Mouse (Mus musculus): ENCODE results near the gene Klhdc1.

Gene Klhdc1

DNA sequence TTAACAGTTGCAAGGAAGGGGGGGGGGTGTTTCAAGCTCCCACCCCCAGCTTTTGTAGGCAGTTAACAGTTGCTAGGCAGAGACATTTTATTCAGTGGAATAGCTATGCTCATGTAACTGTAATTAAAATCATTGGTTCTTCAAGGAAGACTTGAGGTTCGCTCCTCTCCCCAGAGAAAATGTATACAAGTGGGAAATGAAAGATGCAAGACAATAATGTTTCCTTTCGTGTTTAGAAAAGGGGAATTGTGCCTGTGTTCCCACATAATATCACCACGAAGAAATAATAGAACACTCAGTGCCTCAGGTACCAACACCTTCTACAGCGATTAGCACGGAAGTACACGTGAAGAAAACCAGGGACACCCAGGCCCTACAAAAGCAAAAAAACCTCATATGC, at the start of gene Klhdc1:
TSS of gene Klhdc1 (plus strand) at position 301 of the 400 bp plus-strand sequence.
- no peak for DNase-seq

GRCm38 (mm10) chr12:69191396-69191795, 49.6 kb upstream of the Klhdc1 start:
- DNase-seq = no peak

DNA sequence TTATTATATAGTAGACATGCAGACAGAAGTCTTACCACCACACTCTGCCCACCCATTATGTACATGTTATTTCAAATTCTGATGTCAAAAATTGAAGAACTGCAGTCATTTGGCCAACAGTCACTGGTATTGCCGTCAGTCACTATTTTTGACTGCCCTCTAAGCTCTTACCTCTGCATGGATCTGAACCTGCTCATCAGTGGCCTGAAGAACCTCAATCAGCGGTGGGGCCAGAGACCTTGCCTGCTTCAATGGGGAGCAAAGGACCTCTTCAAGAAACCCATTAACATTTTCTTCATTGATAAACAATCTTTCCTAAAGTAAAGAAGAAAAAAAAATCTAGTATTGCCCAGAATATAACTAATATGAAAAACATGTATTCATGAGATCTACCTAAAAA, 48.3 kb upstream of the Klhdc1 start:
- no peak for DNase-seq

GRCm38 (mm10) chr12:69196444-69197377, 44.3 kb upstream of the Klhdc1 start, which contains the start of gene Gm49383:
Gene Gm49383, minus strand, starts transcription at chr12:69197104.
- DNase-seq = no peak

DNA sequence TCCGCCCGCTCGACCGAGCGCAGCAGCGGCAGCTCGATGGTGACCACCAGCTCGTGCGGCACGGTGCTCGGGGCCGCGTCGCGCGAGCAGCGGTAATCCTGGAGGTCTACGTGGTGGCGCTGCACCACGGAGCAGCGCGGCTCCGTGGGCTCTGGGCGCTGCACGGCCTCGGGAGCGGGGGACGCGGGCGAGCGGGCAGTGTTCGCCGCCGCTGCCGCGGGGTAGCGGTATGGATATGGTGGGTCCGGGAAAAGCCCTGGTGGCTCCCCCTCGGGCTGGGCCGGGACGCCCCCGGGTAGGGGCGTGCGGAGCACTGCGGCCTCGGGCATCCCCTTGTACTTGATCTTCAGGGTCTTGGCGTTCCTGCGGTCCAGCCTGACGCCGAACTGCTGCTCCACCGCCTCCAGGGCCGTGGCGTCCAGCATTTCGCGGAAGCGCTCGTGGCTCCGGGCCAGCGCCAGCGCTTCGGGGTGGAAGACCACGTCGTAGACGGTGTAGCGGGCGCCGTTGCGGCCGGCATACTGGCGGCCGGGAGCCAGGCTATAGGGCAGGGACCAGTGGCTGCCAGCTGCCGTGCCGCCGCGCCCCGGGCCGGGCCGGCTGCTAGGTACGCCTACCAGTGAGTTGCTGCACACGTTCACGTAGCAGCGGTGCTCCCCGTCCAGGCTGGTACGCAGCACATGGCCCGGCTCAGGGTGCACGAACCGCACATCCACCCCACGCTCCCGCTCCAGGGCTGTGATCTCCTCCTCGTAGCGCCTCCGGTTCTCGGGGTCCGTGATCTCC, 43.4 kb upstream of the Klhdc1 start:
- peak; percentile 56 to 62 for DNase-seq

GRCm38 (mm10) chr12:69198164-69198535, 42.8 kb upstream of the Klhdc1 start, which contains the start of gene Dnaaf2:
Gene Dnaaf2, minus strand, starts transcription at chr12:69198429.
- DNase-seq = peak in 1 of 2 experiments; percentile 52

- DNase-seq = no peak
Measured at GRCm38 (mm10) chr12:69198985-69199384, 42.0 kb upstream of the Klhdc1 start.

- DNase-seq = no peak
Measured at GRCm38 (mm10) chr12:69204052-69204833, 36.7 kb upstream of the Klhdc1 start, which contains the start of gene Gm49384. Gene Gm49384, minus strand, starts transcription at chr12:69204267.

DNA sequence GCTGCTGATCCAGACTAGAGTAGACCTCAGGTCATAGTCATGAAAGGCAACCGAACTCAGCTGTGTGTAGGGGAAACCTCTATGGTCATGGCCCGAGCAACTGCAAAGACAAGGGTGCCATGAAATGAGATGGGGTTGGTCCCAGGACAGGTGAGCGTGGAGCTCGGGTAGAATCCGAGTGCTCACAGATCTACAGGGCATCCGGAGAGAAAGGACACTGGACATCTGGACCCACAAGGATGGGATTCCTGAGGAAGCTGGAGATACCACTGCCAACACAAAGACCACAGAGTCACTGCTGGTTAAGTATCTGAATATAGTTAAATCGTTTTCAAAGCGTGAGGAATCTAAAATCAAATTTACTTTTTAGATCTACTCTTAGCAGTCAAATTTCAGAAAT, 33.6 kb upstream of the Klhdc1 start:
- DNase-seq = no peak

DNA sequence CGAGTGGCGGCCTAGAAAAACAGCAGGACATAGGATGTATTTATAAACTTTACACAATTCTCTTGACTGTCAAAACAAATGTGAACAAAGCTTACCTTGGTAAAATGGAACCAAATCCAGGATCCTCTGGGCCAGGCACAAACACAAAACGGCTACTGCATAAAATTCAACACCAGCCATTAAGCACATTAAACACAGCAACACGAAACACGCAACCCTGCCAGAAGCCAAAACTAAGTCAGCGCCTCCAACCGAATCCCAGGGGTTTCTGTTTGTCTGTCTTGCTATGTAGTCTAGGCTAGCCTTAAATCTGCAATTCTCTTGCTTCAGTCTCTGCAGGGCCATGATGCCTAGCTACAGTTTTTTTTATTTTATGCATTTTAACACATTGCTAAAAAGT, 33.0 kb upstream of the Klhdc1 start:
- no peak for DNase-seq

DNA sequence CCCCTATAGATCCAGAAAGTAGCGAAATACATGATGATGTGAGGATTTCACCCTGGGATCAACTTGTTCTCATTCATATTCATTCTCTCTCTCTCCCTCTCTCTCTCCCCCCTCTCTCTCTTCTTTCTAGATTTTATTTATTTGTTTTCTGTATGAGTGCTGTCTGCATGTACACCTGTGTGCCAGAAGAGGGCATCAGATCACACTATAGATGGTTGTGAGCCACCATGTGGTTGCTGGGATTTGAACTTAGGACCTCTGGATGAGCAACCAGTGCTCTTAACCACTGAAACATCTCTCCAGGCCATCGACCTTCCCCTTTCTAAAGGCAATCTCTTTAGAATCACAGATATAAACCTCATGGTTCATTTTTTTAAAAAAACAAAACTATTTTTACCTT, 32.5 kb upstream of the Klhdc1 start:
- DNase-seq = no peak

DNA sequence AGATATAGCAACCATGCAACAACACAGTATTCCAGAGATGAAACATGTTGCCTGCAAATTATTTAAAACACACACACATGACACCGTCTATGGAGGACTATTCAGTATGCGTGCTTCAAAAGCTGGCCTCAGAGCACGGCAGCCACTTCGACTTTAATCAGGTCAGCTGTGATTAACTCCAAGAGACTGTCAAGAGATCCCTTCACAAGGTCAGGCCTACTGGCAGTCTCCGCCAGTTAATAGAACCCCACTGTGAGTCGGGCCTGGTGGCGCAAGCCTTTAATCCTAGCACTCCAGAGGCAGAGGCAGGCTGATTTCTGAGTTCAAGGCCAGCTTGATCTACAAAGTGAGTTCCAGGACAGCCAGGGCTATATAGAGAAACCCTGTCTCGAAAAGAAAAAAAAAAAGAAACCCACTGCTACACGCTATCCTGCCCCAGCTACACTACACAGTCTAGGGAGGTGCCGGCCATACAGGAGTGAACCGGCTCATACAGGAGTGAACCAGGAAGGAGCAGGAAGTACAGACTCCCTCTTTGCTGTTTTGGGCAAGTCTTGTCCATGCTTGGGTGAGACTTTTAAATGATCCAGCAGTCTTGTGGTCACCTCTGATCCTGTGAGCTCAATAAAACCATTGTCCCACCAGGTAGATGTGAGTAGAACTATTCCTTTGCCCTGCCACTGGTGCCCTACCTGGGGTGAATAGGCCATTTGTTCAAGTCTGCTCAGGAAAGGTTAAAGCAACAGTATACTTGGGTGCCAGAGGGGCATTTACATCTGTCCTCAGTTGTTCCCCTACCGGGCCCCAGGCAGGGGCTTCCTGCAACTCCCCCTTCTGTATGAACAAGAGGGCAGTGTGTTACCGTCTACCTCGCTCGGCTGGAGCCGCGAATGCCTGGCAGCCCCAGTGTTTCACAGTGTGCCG, 30.7 kb upstream of the Klhdc1 start:
- no peak for DNase-seq

GRCm38 (mm10) chr12:69211057-69211456, 29.9 kb upstream of the Klhdc1 start:
- peak in 1 of 2 experiments; percentile 6 for DNase-seq

DNA sequence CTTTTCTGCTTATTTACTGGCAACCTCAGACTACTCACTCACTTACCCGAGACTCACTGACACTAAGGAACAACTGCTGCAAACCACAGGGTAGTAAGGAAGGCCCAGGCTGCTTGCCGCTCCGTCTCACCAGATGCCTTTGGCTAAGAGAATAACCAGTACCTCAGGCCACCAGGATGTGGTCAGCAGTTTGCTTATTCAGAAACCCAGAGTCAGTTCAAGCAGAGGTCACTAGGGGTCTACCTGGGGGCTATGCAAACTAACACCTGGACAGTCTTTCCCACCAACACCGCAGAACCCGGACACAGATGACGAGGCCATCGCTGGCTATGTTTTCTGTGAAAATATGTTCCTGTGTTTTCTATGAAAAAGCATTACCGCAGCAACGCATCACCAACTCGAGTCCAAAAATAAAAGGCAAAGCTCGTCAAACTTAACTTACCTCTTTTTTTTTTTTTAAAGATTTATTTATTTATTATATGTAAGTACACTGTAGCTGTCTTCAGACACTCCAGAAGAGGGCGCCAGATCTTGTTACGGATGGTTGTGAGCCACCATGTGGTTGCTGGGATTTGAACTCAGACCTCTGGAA, 27.7 kb upstream of the Klhdc1 start:
- no peak for DNase-seq

- no peak for DNase-seq
Measured at GRCm38 (mm10) chr12:69214393-69214792, 26.6 kb upstream of the Klhdc1 start.

- no peak for DNase-seq
Measured at GRCm38 (mm10) chr12:69215000-69215785, 25.8 kb upstream of the Klhdc1 start.

DNA sequence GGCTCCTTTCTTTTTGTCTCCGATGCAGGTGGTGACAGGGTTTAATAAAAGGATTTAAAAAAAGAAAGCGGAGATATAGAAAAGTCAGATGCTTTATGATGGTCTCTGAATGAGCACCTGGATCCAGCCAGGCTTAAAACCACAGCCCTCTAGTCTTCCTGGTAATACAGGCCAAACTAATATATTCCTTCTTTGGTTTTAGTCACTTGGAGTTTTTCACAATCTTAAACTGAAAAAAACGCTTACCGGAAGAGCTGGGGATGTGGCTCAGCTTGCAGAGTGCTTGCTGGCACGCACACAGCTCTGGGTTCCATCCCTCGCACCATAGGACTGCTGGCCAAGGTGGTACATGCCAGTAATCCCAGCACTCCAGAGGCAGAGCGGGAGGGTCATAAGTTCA, 24.4 kb upstream of the Klhdc1 start:
- DNase-seq = no peak

GRCm38 (mm10) chr12:69220613-69221277, 20.2 kb upstream of the Klhdc1 start:
- no peak for DNase-seq

DNA sequence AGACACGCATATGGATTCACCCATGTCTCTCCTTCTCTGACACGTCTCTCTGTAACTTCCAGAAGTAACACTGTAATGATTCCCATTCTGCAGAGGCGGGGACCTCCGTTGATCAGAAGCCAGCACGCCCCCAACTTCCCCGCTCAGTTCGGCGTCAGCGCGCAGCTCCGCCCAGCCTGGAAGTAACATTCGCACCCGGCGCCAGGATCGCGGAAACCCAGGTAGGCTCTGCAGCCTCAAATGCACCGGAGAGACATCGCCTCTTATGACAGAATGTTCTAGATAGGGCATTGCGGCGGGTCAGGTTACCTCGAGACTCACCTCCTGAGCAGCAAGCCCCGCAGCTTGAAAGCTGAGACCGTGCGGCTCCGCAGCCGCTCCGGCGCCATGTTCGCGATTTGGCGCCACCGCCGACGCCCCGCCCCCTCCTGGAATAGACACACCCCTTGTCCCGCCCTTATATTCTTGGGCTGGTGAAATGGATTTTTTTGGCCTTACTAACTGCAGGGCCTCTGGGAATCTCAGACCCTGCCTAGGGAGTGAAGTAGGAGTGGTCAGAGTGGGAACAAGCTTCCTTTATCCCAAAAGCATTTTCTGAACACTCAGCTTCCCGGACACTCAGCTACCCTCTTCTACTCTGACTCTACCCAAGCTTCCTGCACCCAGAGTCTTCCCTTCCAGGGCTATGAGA, 13.1 kb upstream of the Klhdc1 start, which contains the start of gene Pole2:
TSS of gene Pole2 (minus strand) at position 420 of the 691 bp plus-strand sequence.
- DNase-seq = peak; percentile 82 to 88
